Mouse (Mus musculus) E14TG2a.4 (cell line): ENCODE measurements around the gene Atp5h.

Source experiments
- CTCF ChIP-seq: conservative IDR thresholded peaks from 2 replicates; pipeline ENCODE4 v1.5.1; 2014; ENCODE audit warnings: low read length
- NANOG ChIP-seq: IDR thresholded peaks from 2 replicates; pipeline ENCODE4 v1.6.1; 2014; ENCODE audit warnings: borderline replicate concordance, low read length, mixed read lengths
- POU5F1 ChIP-seq: IDR thresholded peaks from 2 replicates; pipeline ENCODE4 v1.6.1; 2014; ENCODE audit warnings: low read length, borderline replicate concordance

DNA sequence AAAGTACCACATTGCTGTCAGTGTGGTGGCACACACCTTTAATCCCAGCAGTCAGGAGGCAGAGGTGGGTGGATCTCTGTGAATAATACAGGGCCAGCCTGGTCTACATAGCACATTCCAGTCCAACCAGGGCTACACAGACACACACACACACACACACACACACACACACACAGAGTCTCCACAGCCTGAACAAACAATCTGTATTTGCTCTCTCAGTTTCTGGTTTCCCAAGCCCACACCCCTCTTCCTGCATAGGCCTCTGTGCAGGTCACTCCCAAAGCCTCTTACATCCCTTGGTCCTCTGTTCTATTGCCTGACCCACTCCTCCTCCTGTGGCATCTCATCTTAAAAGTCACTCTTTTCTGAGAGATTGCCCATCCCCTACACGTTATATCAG is 47.7 kb downstream of the Atp5h start:
- no peak for TF ChIP-seq NANOG
- TF ChIP-seq CTCF, result no peak
- TF ChIP-seq POU5F1, result no peak
